Mouse (Mus musculus) stomach, postnatal 0 days (tissue): ENCODE results near the gene Slc9a9.

ENCODE experiments used
- CTCF ChIP-seq: IDR thresholded peaks from 2 replicates; pipeline ENCODE4 v1.5.1; 2016; ENCODE audit warnings: antibody characterized with exemption, low read depth, mild to moderate bottlenecking, moderate library complexity
- EP300 ChIP-seq: optimal IDR thresholded peaks from 2 replicates; pipeline ENCODE3; 2016; ENCODE audit warnings: antibody characterized with exemption

GRCm38 (mm10) chr9:95053183-95053582 is 383.5 kb downstream of the Slc9a9 start:
- TF ChIP-seq CTCF (no peak), EP300 (no peak)
